Mouse (Mus musculus) lung, adult 2 months (tissue): ENCODE data around the gene Grin2b.

Source experiments
- CTCF ChIP-seq: fragments of 200-500 bp; IDR thresholded peaks from 2 replicates; pipeline ENCODE4 v1.5.1; 2011; ENCODE audit warnings: mild to moderate bottlenecking, low read length, control low read depth; ENCODE audit not compliant: insufficient read depth
- POLR2A ChIP-seq: fragments of 200-500 bp; IDR thresholded peaks from 2 replicates; pipeline ENCODE4 v1.6.1; 2011; ENCODE audit warnings: low read depth, mild to moderate bottlenecking, control low read depth, low read length, borderline replicate concordance; ENCODE audit errors: extremely low read depth

GRCm38 (mm10) chr6:136025801-136026200, 147.5 kb downstream of the Grin2b start:
- TF ChIP-seq POLR2A (no peak), CTCF (no peak)
